Mouse (Mus musculus): ENCODE measurements around the gene Oaz3.

GRCm38 (mm10) chr3:94485922-94486321 is 42.2 kb upstream of the Oaz3 start:
- no peak for TF ChIP-seq POLR2A (IDR thresholded peaks at IDR 0.05; ENCODE audit: control insufficient read depth in 1 of 2, insufficient read depth in 1 of 2, low read depth in 1 of 2, low read length in 2 of 2, poor library complexity in 1 of 2)
- no peak for TF ChIP-seq CHD2 (IDR thresholded peaks at IDR 0.05; ENCODE audit: low read length)

Data from MEL (cell line).